Mouse (Mus musculus) c-Kit-positive CD71-positive TER-119-positive erythroid progenitor cells, embryonic 14.5 days (primary cell): ENCODE data around the gene Tinf2.

Experiments
- DNase-seq: peaks from one replicate; pipeline ENCODE4 v3.0.0-alpha.2; 2013; ENCODE audit warnings: low spot score

The Tinf2 gene

GRCm38 (mm10) chr14:55634874-55635522 lies 46.6 kb downstream of the Tinf2 start:
- no peak for DNase-seq

GRCm38 (mm10) chr14:55629312-55629711 lies 52.3 kb downstream of the Tinf2 start:
- DNase-seq: no peak

- no peak for DNase-seq
Observed at GRCm38 (mm10) chr14:55628077-55628827, 53.4 kb downstream of the Tinf2 start.
